Mouse (Mus musculus) spleen, adult 2 months (tissue): ENCODE results near the gene Ifnar1.

Experiments used
- CTCF ChIP-seq: fragments of 200-500 bp; IDR thresholded peaks from 2 replicates; pipeline ENCODE4 v1.5.1; 2011; ENCODE audit warnings: mild to moderate bottlenecking, inconsistent platforms; ENCODE audit not compliant: insufficient read depth, insufficient read length, insufficient replicate concordance; ENCODE audit errors: extremely low read depth
- POLR2A ChIP-seq: fragments of 200-500 bp; IDR thresholded peaks from 2 replicates; pipeline ENCODE4 v1.6.1; 2011; ENCODE audit warnings: low read depth, low read length, inconsistent platforms

DNA sequence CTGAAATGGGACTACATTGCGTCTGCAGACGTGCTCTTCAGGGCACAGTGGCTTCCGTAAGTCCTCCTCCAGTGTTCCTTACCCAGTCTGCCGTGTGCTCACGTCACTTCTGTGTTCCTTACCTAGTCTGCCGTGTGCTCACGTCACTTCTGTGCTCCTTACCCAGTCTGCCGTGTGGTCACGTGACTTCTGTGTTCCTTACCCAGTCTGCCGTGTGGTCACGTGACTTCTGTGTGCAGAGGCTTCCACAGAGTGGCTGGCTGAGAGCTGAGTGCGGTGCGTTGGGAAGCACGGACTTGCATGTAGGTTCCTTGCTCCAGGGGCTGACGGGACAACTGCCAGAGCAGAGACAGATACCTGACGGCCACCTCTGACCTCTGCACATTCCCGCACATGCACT is 11.2 kb downstream of the Ifnar1 start:
- TF ChIP-seq CTCF (no peak), POLR2A (no peak)
